Mouse (Mus musculus) embryonic facial prominence, embryonic 14.5 days (tissue): ENCODE results near the gene Npc2. TPM values are rescaled to one million over a fixed set of nuclear protein-coding genes. Genes with fewer than 3 reads are reported as not detected.

Experiments
- ATAC-seq: fragments of 200-750 bp; cut with Nextera tagmentation; 2 replicates; pipeline ENCODE4 v1.8.0; 2017; ENCODE audit warnings: low read depth, moderate number of reproducible peaks, moderate TSS enrichment
- DNase-seq: peaks from one replicate; pipeline ENCODE4 v3.0.0-alpha.2; 2015; ENCODE audit warnings: low spot score
- H3K27ac ChIP-seq: fragments of 300-500 bp; sonication (generic); replicated peaks from 2 replicates; pipeline ENCODE4 v1.5.1; 2014; ENCODE audit warnings: low read depth, mild to moderate bottlenecking, low read length, moderate library complexity
- H3K27me3 ChIP-seq: fragments of 300-500 bp; sonication (generic); replicated peaks from 2 replicates; pipeline ENCODE4 v1.6.1; 2014; ENCODE audit warnings: low read length; ENCODE audit not compliant: control insufficient read depth, insufficient read depth
- H3K36me3 ChIP-seq: fragments of 300-500 bp; sonication (generic); 2 replicates; pipeline ENCODE4 v1.6.1; 2014; ENCODE audit warnings: low read length, mixed read lengths; ENCODE audit not compliant: control insufficient read depth, insufficient read depth
- H3K4me1 ChIP-seq: fragments of 300-500 bp; sonication (generic); 2 replicates; pipeline ENCODE4 v1.6.1; 2014; ENCODE audit warnings: antibody characterized with exemption, low read length; ENCODE audit not compliant: control insufficient read depth, insufficient read depth
- H3K4me2 ChIP-seq: fragments of 300-500 bp; sonication (generic); 2 replicates; pipeline ENCODE4 v1.6.1; 2014; ENCODE audit warnings: low read depth, mild to moderate bottlenecking, low read length, moderate library complexity, mixed read lengths
- H3K4me3 ChIP-seq: fragments of 300-500 bp; sonication (generic); 2 replicates; pipeline ENCODE4 v1.5.1; 2014; ENCODE audit warnings: low read depth, mild to moderate bottlenecking, low read length
- H3K9ac ChIP-seq: fragments of 300-500 bp; sonication (generic); 2 replicates; pipeline ENCODE4 v1.6.1; 2014; ENCODE audit warnings: low read depth, mild to moderate bottlenecking, low read length, moderate library complexity, mixed read lengths
- H3K9me3 ChIP-seq: fragments of 300-500 bp; sonication (generic); 2 replicates; pipeline ENCODE4 v1.6.1; 2016; ENCODE audit warnings: low read length; ENCODE audit not compliant: control insufficient read depth
- WGBS: fragments of 180-500 bp; shearing (Covaris S2); extraction: QIAGEN DNeasy Blood & Tissue Kit; methylation state at CpG from one replicate; pipeline ENCODE4 v1.1.7; 2014; 5-methylcytosine and 5-hydroxymethylcytosine counted together
- polyA plus RNA-seq: library from polyadenylated mRNA; unstranded; fragments of >200 nt; fragmentation: Nextera tagmentation; extraction: Ambion mirVana; gene quantifications from 2 replicates; pipeline ENCODE4 v1.2.1, GENCODE M21; 2014

Npc2 gene
- polyA plus RNA-seq, 1 experiment from 2014 or later: 63.8 TPM

DNA sequence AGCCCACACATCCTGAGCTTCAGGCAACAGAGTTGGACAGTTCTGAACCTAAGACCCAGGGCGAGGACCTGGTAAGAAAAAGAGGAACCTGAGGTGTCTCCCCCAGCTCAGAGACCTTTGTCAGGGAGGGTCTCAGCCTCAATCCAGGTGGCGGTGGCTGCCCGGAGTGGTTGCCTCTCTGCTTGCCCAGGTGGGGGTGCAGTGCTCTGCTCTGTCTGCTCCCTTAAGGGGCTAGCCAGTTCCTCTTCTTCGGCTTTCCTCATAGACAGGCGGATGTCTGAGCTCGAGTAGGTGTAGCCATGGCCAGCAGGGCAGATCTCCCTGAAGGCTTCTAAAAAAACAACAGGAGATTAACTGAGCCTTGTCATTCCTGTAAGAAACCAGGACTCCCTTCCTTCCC lies 36.1 kb upstream of the Npc2 start:
- 72% methylated on average over 6 of the region's 6 CpGs for WGBS
- H3K4me3 ChIP-seq: no peak overlapping the region
- H3K9ac ChIP-seq: no peak overlapping the region
- H3K27ac ChIP-seq: no peak overlapping the region
- H3K4me1 ChIP-seq: no peaks in the 10 kb centered on the region; the same call in 1 of the 2 replicates
- H3K4me2 ChIP-seq: no peak overlapping the region
- no peaks in the 10 kb centered on the region for H3K9me3 ChIP-seq
- ATAC-seq: no peak
- H3K36me3 ChIP-seq: no peaks in the 10 kb centered on the region
- DNase-seq: no peak
- H3K27me3 ChIP-seq: no peaks in the 10 kb centered on the region

DNA sequence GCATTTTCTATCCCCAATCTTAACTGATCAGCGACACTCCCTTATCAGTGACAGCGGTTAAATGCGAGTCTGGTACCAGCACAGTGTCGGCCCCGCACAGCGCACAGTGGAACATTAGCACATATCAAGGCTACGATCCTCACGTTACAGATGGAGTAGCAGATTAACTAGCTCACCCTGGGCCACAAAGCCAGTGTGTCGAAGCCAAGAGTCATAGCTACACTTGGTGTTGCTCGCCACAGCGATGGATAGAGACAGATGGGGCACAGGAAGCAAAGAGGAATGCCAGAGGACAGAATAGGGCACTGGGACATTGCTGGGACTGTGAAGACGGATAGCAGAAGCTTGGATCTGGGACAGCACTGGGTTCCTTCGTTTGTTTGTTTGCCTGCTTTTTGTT lies 34.4 kb upstream of the Npc2 start:
- Histone ChIP-seq H3K9ac (no peak overlapping the region), H3K4me1 (no peaks in the 10 kb centered on the region; the same call in 1 of the 2 replicates), H3K9me3 (no peaks in the 10 kb centered on the region), H3K27me3 (no peaks in the 10 kb centered on the region), H3K4me2 (no peak overlapping the region), H3K36me3 (no peaks in the 10 kb centered on the region), H3K4me3 (no peak overlapping the region), H3K27ac (no peak overlapping the region)
- WGBS: 75% methylated on average over 13 of the region's 13 CpGs
- ATAC-seq (no peak), DNase-seq (no peak)

DNA sequence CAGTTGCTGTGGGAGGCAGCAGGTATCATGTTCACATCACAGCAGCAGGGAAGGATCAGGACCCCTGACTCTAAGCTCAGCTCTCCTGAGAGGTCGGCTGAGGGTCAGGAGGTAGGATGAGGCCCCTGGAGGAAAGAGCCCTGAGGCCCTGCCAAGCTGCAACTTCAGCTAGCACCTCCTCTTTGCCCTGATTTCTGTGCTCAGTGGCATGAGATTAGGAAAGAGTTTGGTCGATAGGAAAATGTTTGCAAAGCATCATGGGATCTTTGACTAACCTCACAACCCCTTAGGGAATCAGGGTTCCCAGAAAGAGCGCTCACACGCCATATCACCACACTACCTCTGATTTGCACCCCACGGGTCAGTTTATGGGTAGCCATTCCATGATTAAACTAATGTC lies 33.8 kb upstream of the Npc2 start:
- Histone ChIP-seq H3K27ac (no peak overlapping the region), H3K27me3 (no peaks in the 10 kb centered on the region), H3K9me3 (no peaks in the 10 kb centered on the region), H3K4me3 (no peak overlapping the region), H3K36me3 (no peaks in the 10 kb centered on the region), H3K4me1 (no peaks in the 10 kb centered on the region; the same call in 1 of the 2 replicates), H3K9ac (no peak overlapping the region), H3K4me2 (no peak overlapping the region)
- ATAC-seq: no peak
- no peak for DNase-seq
- WGBS: 48% methylated on average over 5 of the region's 5 CpGs

DNA sequence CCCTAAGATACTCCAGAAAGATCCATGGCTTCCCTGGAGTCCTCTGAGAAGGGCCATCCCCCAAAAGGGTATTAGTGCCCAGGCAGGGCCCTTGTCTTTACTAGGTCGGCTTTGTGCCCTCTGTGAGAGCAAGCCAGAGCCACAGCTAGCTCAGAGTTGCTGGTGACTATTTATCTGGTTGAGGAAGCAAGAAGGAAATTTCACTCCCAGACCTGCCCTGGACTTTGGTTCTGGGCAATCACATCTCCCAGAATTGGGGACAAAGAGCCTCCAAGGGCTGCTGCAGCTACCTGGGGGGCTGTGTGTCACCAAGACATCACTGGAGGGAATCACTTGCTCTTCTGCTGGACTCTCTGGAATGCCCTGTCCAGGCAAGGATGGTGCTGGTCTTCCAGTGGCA lies 33.1 kb upstream of the Npc2 start:
- H3K27ac ChIP-seq: no peak overlapping the region
- H3K27me3 ChIP-seq: no peaks in the 10 kb centered on the region
- H3K36me3 ChIP-seq: no peaks in the 10 kb centered on the region
- no peak for ATAC-seq
- H3K4me3 ChIP-seq: no peak overlapping the region
- no peak for DNase-seq
- WGBS: 73% methylated on average over 1 of the region's 1 CpGs
- H3K9ac ChIP-seq: no peak overlapping the region
- H3K9me3 ChIP-seq: no peaks in the 10 kb centered on the region
- H3K4me2 ChIP-seq: no peak overlapping the region
- no peaks in the 10 kb centered on the region; the same call in 1 of the 2 replicates for H3K4me1 ChIP-seq

DNA sequence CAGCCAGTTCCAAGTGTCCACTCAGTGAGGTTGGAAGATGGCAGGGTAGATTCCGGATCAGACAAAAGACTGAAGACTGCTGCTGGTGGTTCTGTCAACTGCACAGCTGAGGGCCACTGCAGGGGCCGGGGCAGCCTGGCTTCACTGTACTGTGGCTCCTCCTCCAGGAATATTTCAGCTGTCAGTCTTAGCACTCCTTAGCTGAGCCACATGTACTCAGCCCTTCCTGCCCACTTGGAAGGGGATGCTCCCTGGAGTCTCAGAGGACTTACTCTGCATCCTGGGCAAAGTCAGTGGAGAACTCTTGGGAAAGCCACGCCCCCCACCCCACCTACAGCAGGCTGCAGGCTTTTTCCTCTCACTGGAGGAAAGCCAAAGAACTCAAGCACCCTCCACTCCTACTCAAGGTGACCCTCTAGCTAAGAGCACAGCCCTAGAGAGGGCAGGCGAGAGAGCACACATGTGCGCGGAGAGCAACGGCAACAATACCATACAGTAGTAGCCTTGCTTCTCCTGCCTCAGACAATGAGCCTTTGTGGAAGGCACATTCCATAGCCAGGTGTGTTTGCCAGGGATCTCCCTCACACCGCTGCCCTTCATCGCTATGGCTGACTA lies 32.4 kb upstream of the Npc2 start:
- peak; percentile 29 for DNase-seq
- Histone ChIP-seq H3K27me3 (no peaks in the 10 kb centered on the region), H3K36me3 (no peaks in the 10 kb centered on the region), H3K27ac (no peak overlapping the region), H3K4me2 (no peak overlapping the region), H3K9me3 (no peaks in the 10 kb centered on the region), H3K4me1 (no peaks in the 10 kb centered on the region; the same call in 1 of the 2 replicates), H3K9ac (no peak overlapping the region), H3K4me3 (no peak overlapping the region)
- peak; percentile 71 for ATAC-seq
- WGBS: 61% methylated on average over 9 of the region's 9 CpGs

DNA sequence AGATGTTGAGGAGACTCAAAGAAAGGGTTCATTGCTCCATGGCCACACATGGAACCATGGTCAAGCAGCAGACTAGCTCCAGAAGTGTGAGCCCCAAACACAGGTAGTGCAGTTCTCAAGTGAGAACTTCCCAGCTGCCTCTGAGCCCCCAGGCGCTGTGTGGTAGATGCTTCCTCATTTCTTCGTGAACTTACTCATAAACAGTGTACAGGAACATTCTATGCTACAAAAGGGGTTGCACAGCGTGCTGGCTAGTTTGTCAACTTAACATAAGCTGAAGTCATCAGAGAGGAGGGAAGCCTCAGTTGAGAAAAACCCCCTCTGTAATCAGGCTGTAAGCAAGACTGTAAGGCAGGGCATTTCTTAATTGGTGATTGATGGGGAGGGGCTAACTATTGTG lies 29.7 kb upstream of the Npc2 start:
- WGBS: 77% methylated on average over 3 of the region's 3 CpGs

DNA sequence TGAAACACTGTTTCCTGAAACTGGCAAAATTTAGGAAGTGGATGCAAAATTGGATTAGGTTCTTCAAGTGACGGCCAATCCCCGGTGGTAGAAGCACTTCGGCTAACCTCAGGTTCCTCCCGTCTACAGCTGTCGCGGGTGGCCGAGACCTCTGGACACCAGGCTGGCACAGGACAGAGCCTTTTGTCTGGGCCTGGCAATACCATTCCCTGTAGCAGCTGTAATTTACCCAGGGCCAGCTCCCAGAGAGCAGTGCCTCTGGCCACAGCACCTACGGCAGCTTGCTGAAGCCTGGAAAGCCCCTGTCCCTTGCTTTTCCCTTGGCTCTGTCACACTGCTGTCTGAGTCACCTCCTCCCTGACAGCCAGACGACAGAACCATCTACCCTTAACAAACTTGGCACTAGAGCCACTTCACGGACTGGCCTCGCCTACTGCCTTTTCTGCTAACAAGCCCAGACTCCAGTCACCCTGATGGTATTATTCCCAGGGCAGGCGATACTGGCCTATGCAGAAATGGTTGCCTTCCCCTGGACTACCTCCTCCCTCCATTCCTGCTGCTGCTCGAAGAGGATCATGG lies 28.7 kb upstream of the Npc2 start:
- Histone ChIP-seq H3K27me3 (no peaks in the 10 kb centered on the region), H3K4me3 (no peak overlapping the region), H3K9me3 (no peaks in the 10 kb centered on the region), H3K27ac (no peak overlapping the region), H3K36me3 (no peaks in the 10 kb centered on the region), H3K4me1 (no peaks in the 10 kb centered on the region; the same call in 1 of the 2 replicates), H3K9ac (no peak overlapping the region), H3K4me2 (no peak overlapping the region)
- 82% methylated on average over 13 of the region's 13 CpGs for WGBS
- ATAC-seq (no peak), DNase-seq (no peak)

More for the DNA sequence above, 29.7 kb upstream of the Npc2 start:
- DNase-seq (no peak), ATAC-seq (no peak)
- no peak overlapping the region for H3K9ac ChIP-seq
- H3K4me2 ChIP-seq: no peak overlapping the region
- no peak overlapping the region for H3K27ac ChIP-seq
- H3K9me3 ChIP-seq: no peaks in the 10 kb centered on the region
- no peaks in the 10 kb centered on the region; the same call in 1 of the 2 replicates for H3K4me1 ChIP-seq
- no peak overlapping the region for H3K4me3 ChIP-seq
- no peaks in the 10 kb centered on the region for H3K36me3 ChIP-seq
- no peaks in the 10 kb centered on the region for H3K27me3 ChIP-seq

DNA sequence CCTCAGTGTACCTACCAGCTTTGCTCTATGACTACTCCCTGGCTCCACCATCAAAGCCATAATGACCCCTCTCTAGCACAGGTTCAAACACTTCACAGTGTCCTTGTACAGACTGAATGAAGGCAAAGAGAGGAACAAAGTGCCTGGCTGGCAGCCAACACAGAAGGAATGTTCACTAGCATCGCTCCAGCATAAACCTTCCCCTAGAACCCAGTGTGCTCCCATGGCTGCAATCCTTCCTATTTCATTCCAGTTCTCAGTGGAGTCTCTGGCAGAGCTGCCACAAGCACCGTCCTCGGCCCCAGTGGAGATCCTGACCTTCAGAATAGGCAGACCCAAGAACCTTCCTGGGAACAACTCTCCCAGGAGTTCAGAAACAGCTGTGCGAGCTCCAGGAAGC lies 27.5 kb upstream of the Npc2 start:
- no peaks in the 10 kb centered on the region for H3K36me3 ChIP-seq
- H3K27me3 ChIP-seq: no peaks in the 10 kb centered on the region
- H3K4me1 ChIP-seq: no peaks in the 10 kb centered on the region; the same call in 1 of the 2 replicates
- ATAC-seq: no peak
- H3K27ac ChIP-seq: no peak overlapping the region
- WGBS: 62% methylated on average over 4 of the region's 4 CpGs
- no peak overlapping the region for H3K4me2 ChIP-seq
- no peak overlapping the region for H3K4me3 ChIP-seq
- no peak overlapping the region for H3K9ac ChIP-seq
- no peaks in the 10 kb centered on the region for H3K9me3 ChIP-seq
- DNase-seq: peak; percentile 31

DNA sequence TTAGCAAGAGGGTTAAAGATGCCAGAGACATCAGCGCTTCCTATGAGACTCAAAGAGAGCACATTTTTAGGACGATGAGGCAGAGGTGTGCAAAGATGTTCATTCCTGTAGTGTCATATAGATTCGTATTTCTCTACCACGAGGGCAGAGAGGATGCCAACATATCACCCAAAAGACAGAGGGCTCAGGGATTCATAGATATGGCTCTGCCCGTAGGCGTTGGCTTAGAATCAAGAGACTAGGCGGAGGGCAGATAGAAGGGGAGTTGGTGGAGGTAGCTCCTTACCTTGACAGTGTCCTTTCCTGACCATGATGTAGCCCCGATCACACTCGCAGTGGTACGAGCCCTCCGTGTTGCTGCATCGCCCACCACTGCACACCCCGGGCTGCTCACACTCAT lies 26.1 kb upstream of the Npc2 start:
- Histone ChIP-seq H3K27me3 (no peaks in the 10 kb centered on the region), H3K4me1 (no peaks in the 10 kb centered on the region), H3K27ac (no peak overlapping the region), H3K9me3 (no peaks in the 10 kb centered on the region), H3K4me2 (no peak overlapping the region), H3K4me3 (no peak overlapping the region), H3K36me3 (no peaks in the 10 kb centered on the region), H3K9ac (no peak overlapping the region)
- no peak for ATAC-seq
- no peak for DNase-seq
- WGBS: 92% methylated on average over 13 of the region's 13 CpGs
